Mouse (Mus musculus): ENCODE measurements around the gene Bcor. TPM values are rescaled to one million over a fixed set of nuclear protein-coding genes. Genes with fewer than 3 reads are reported as not detected.
A peak's percentile ranks its signal among the peaks of the same experiment; 100 is the strongest.

Bcor gene
- total and polyA plus RNA-seq, 3 experiments = 44.6 to 88.7 (median 61.6) TPM

GRCm38 (mm10) chrX:12090871-12091404 lies 69.2 kb downstream of the Bcor start (continued):
- TF ChIP-seq ZC3H11A (IDR thresholded peaks at IDR 0.05; ENCODE audit: low read depth, low read length) (no peak), GATA1 (IDR thresholded peaks at IDR 0.05; ENCODE audit: low read depth, low read length) (no peak), JUND (IDR thresholded peaks at IDR 0.05; ENCODE audit: low read depth, low read length) (no peak)

DNA sequence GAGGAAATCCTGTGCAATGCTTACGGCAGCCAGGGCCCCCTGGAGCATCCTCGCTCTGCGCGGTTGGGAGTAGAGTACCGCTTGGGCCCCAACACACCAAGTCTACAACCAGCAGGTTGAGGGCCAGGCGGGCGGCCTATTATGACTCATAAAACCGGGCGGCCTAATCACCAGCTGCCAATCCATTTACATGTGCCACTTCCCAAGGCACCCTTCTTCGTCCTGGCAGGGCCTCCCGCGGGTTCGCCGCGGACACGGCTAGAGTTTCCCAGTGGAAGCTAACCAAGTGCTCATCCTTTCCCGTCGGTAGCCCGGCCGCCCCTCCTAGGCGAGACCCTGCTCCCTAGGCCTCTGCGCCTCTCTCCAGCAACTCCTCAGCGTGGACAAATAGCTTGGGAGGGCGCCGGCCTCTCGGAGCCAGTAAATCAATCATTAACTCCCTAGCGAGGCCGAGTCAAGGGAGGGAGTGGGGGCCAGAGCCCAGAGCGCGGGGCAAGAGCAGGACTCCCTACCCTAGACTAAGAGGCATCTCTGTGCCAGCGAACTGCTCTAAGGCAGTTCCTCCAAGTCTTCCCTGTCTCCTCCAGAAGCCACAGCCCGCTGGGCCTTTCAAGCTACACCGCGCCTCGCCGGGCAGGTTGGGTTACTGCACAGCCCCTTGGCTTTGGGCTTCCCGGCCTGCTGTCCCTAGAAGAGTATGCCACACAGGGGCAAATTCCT lies 69.8 kb downstream of the Bcor start:
- Histone ChIP-seq H3K9ac (ENCODE audit: control insufficient read depth, low read depth, low read length, poor library complexity, severe bottlenecking) (peak overlapping the region; percentile 87), H3K9me3 (replicated peaks; ENCODE audit: insufficient read depth, low read length) (no peaks in the 10 kb centered on the region), H3K79me2 (ENCODE audit: control insufficient read depth, insufficient read depth, low read length, poor library complexity) (peaks cover 34% of the 10 kb centered on the region), H3K36me3 (ENCODE audit: control insufficient read depth in 1 of 2, insufficient read depth in 2 of 2, low read length in 2 of 2) (peaks cover 0 to 28% of the 10 kb centered on the region in 2 experiments; a peak in 2 of 4 replicates), H3K4me1 (ENCODE audit: control insufficient read depth in 1 of 2, insufficient read depth in 2 of 2, low read length in 2 of 2) (peaks cover 8 to 30% of the 10 kb centered on the region in 2 experiments), H3K27me3 (ENCODE audit: control insufficient read depth in 1 of 2, insufficient read depth in 2 of 2, low read length in 2 of 2) (no peaks in the 10 kb centered on the region), H3K4me3 (ENCODE audit: control insufficient read depth in 1 of 2, insufficient read depth in 1 of 2, low read depth in 2 of 2, low read length in 2 of 2) (no peak overlapping the region), H3K27ac (ENCODE audit: control insufficient read depth, low read depth, low read length) (peak overlapping the region; percentile 67)
- DNase-seq (ENCODE audit: low read depth, low spot score) = no peak
- no peak for TF ChIP-seq CTCF (IDR thresholded peaks at IDR 0.05 in 2 of 3, conservative IDR thresholded peaks at IDR 0.05 in 1 of 3; ENCODE audit: control insufficient read depth in 1 of 3, insufficient read depth in 1 of 3, low read depth in 2 of 3, low read length in 3 of 3, poor library complexity in 1 of 3, severe bottlenecking in 1 of 3)
- TF ChIP-seq SIN3A (IDR thresholded peaks at IDR 0.05; ENCODE audit: low read length) = no peak
- TF ChIP-seq JUND (IDR thresholded peaks at IDR 0.05; ENCODE audit: low read depth, low read length) = no peak
- TF ChIP-seq TBP (IDR thresholded peaks at IDR 0.05; ENCODE audit: low read depth, low read length) = no peak
- no peak for TF ChIP-seq MXI1 (IDR thresholded peaks at IDR 0.05; ENCODE audit: low read depth, low read length)
- no peak for TF ChIP-seq HCFC1 (IDR thresholded peaks at IDR 0.05; ENCODE audit: low read depth, low read length)
- TF ChIP-seq KAT2A (conservative IDR thresholded peaks at IDR 0.05; ENCODE audit: low read depth, low read length) = no peak
- no peak for TF ChIP-seq POLR2A (IDR thresholded peaks at IDR 0.05; ENCODE audit: control insufficient read depth in 1 of 2, insufficient read depth in 1 of 2, low read depth in 1 of 2, low read length in 2 of 2, poor library complexity in 1 of 2)
- TF ChIP-seq MAFK (IDR thresholded peaks at IDR 0.05; ENCODE audit: borderline replicate concordance, low read depth, low read length) = no peak
- TF ChIP-seq CHD1 (IDR thresholded peaks at IDR 0.05; ENCODE audit: low read depth, low read length) = no peak
- no peak for TF ChIP-seq E2F4 (IDR thresholded peaks at IDR 0.05; ENCODE audit: borderline replicate concordance, low read depth, low read length)
- TF ChIP-seq ZC3H11A (IDR thresholded peaks at IDR 0.05; ENCODE audit: low read depth, low read length) = no peak
- TF ChIP-seq RCOR1 (IDR thresholded peaks at IDR 0.05; ENCODE audit: low read depth, low read length) = no peak

DNA sequence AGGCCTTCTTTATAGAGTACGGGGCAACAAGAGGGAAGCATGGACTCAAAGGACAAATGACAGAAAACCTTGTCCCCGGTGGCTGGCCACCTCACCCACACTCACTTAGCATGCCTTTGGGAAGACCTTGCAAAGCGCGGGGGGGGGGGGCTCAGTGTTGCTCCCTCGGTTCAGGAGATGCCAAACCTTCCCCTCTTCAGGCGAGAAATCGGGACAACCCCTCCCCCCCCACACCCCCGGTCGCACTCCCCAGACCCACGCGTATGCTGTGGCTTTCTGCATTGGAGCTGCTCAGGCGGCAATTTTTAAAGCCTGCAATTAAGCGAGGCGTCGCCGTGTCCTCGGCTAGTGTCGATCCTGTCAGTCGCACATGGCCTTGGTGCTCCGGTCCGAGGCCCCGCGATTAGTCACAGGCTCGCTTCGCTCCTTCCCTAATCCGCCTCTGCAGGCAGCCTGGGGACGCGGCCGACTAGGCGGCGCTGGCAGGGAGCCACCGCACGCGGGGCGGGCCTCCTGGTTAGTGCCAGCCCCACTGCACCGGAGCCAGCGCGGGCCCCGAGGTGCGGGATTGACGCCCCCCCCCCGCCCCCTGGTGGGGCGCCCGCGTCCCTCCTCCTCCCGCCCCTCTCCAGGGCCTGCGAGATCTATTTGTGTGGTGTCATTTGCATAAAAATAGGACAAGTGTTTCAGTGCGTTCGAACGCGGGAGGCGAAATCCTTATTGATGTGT lies 70.6 kb downstream of the Bcor start:
- H3K4me1 ChIP-seq (ENCODE audit: control insufficient read depth in 1 of 2, insufficient read depth in 2 of 2, low read length in 2 of 2) = peaks cover 8 to 37% of the 10 kb centered on the region in 2 experiments
- no peaks in the 10 kb centered on the region for H3K27me3 ChIP-seq (ENCODE audit: control insufficient read depth in 1 of 2, insufficient read depth in 2 of 2, low read length in 2 of 2)
- peak; percentile 88 for DNase-seq (ENCODE audit: low read depth, low spot score)
- H3K79me2 ChIP-seq (ENCODE audit: control insufficient read depth, insufficient read depth, low read length, poor library complexity) = peaks cover 39% of the 10 kb centered on the region
- H3K9ac ChIP-seq (ENCODE audit: control insufficient read depth, low read depth, low read length, poor library complexity, severe bottlenecking) = peak overlapping the region; percentile 92
- H3K4me3 ChIP-seq (ENCODE audit: control insufficient read depth in 1 of 2, insufficient read depth in 1 of 2, low read depth in 2 of 2, low read length in 2 of 2) = peak overlapping the region in 1 of 2 experiments; percentile 69; a peak in 2 of 4 replicates
- H3K27ac ChIP-seq (ENCODE audit: control insufficient read depth, low read depth, low read length) = peak overlapping the region; percentile 99
- peaks cover 0 to 34% of the 10 kb centered on the region in 2 experiments; a peak in 2 of 4 replicates for H3K36me3 ChIP-seq (ENCODE audit: control insufficient read depth in 1 of 2, insufficient read depth in 2 of 2, low read length in 2 of 2)
- H3K9me3 ChIP-seq (replicated peaks; ENCODE audit: insufficient read depth, low read length) = no peaks in the 10 kb centered on the region
- TF ChIP-seq MYB (IDR thresholded peaks at IDR 0.05; ENCODE audit: low read depth, low read length) (no peak), ZNF384 (IDR thresholded peaks at IDR 0.05; ENCODE audit: low read depth, low read length) (no peak), MAFK (IDR thresholded peaks at IDR 0.05; ENCODE audit: borderline replicate concordance, low read depth, low read length) (no peak), GATA1 (IDR thresholded peaks at IDR 0.05; ENCODE audit: low read depth, low read length) (no peak), ZC3H11A (IDR thresholded peaks at IDR 0.05; ENCODE audit: low read depth, low read length) (no peak), POLR2A (IDR thresholded peaks at IDR 0.05; ENCODE audit: control insufficient read depth in 1 of 2, insufficient read depth in 1 of 2, low read depth in 1 of 2, low read length in 2 of 2, poor library complexity in 1 of 2) (no peak), TBP (IDR thresholded peaks at IDR 0.05; ENCODE audit: low read depth, low read length) (0 out of 2 replicates have a peak, but pooled peaks have one; percentile 37), CHD2 (IDR thresholded peaks at IDR 0.05; ENCODE audit: low read length) (no peak), NRF1 (IDR thresholded peaks at IDR 0.05; ENCODE audit: insufficient read depth, low read depth, low read length, poor library complexity, severe bottlenecking) (no peak), EP300 (IDR thresholded peaks at IDR 0.05; ENCODE audit: low read depth in 1 of 2, low read length in 2 of 2) (peak; percentile 20 to 56; a peak in 3 of 4 replicates), NELFE (IDR thresholded peaks at IDR 0.05; ENCODE audit: low read depth, low read length) (0 out of 2 replicates have a peak, but pooled peaks have one; percentile 19), ZMIZ1 (IDR thresholded peaks at IDR 0.05; ENCODE audit: low read depth, low read length) (no peak), MYC (IDR thresholded peaks at IDR 0.05; ENCODE audit: low read depth, low read length) (0 out of 2 replicates have a peak, but pooled peaks have one; percentile 46), GABPA (IDR thresholded peaks at IDR 0.05; ENCODE audit: low read depth, low read length) (no peak), E2F4 (IDR thresholded peaks at IDR 0.05; ENCODE audit: borderline replicate concordance, low read depth, low read length) (no peak), SIN3A (IDR thresholded peaks at IDR 0.05; ENCODE audit: low read length) (0 out of 2 replicates have a peak, but pooled peaks have one; percentile 53), POLR2AphosphoS5 (IDR thresholded peaks at IDR 0.05; ENCODE audit: borderline replicate concordance, low read depth, low read length) (no peak)
